Mouse (Mus musculus) embryonic facial prominence, embryonic 12.5 days (tissue): ENCODE measurements around the gene Lingo1. TPM values are rescaled to one million over a fixed set of nuclear protein-coding genes. Genes with fewer than 3 reads are reported as not detected.

Experiments
- ATAC-seq: fragments of 200-750 bp; cut with Nextera tagmentation; 2 replicates; pipeline ENCODE4 v1.8.0; 2017; ENCODE audit not compliant: insufficient number of reproducible peaks, insufficient read depth, low FRiP score, low TSS enrichment
- H3K27ac ChIP-seq: fragments of 300-500 bp; sonication (generic); 2 replicates; pipeline ENCODE4 v1.5.1; 2016; ENCODE audit warnings: mild to moderate bottlenecking
- H3K27me3 ChIP-seq: fragments of 300-500 bp; sonication (generic); 2 replicates; pipeline ENCODE4 v1.6.1; 2016; ENCODE audit warnings: mild to moderate bottlenecking, moderate library complexity
- H3K36me3 ChIP-seq: fragments of 300-500 bp; sonication (generic); 2 replicates; pipeline ENCODE4 v1.6.1; 2016; ENCODE audit warnings: mild to moderate bottlenecking
- H3K4me1 ChIP-seq: fragments of 300-500 bp; sonication (generic); 2 replicates; pipeline ENCODE4 v1.6.1; 2016
- H3K4me2 ChIP-seq: fragments of 300-500 bp; sonication (generic); replicated peaks from 2 replicates; pipeline ENCODE4 v1.6.1; 2016; ENCODE audit warnings: mild to moderate bottlenecking, moderate library complexity
- H3K4me3 ChIP-seq: fragments of 300-500 bp; sonication (generic); 2 replicates; pipeline ENCODE4 v1.5.1; 2016; ENCODE audit warnings: mild to moderate bottlenecking
- H3K9ac ChIP-seq: fragments of 300-500 bp; sonication (generic); 2 replicates; pipeline ENCODE4 v1.6.1; 2016; ENCODE audit warnings: mild to moderate bottlenecking, moderate library complexity
- H3K9me3 ChIP-seq: fragments of 300-500 bp; sonication (generic); 2 replicates; pipeline ENCODE4 v1.6.1; 2016; ENCODE audit warnings: mild to moderate bottlenecking, moderate library complexity
- WGBS: fragments of 180-500 bp; shearing (Covaris S2); methylation state at CpG from one replicate; pipeline ENCODE4 v1.1.7; 2016; 5-methylcytosine and 5-hydroxymethylcytosine counted together
- polyA plus RNA-seq: library from polyadenylated mRNA; unstranded; fragments of >200 nt; fragmentation: Nextera tagmentation; extraction: Ambion mirVana; gene quantifications from 2 replicates; pipeline ENCODE4 v1.2.1, GENCODE M21; 2016

Gene Lingo1
- polyA plus RNA-seq, 1 experiment from 2014 or later: 6.8 TPM

- Histone ChIP-seq H3K9me3 (no peaks in the 10 kb centered on the region), H3K36me3 (no peaks in the 10 kb centered on the region), H3K27me3 (no peaks in the 10 kb centered on the region), H3K4me2 (no peak overlapping the region), H3K9ac (no peak overlapping the region), H3K4me3 (no peak overlapping the region), H3K4me1 (0 out of 2 replicates have a peak, but pooled peaks cover 10% of the 10 kb centered on the region), H3K27ac (no peak overlapping the region)
- ATAC-seq: no peak
- 23% methylated on average over 4 of the region's 4 CpGs for WGBS
Measured at GRCm38 (mm10) chr9:56580101-56580500, 216.2 kb downstream of the Lingo1 start.

- Histone ChIP-seq H3K4me3 (no peak overlapping the region), H3K4me1 (peaks cover 16% of the 10 kb centered on the region; the same call in 1 of the 2 replicates), H3K9ac (no peak overlapping the region), H3K4me2 (no peak overlapping the region), H3K27me3 (no peaks in the 10 kb centered on the region), H3K36me3 (no peaks in the 10 kb centered on the region), H3K9me3 (no peaks in the 10 kb centered on the region), H3K27ac (no peak overlapping the region)
- 52% methylated on average over 11 of the region's 11 CpGs for WGBS
- ATAC-seq: no peak
Measured at GRCm38 (mm10) chr9:56577405-56577804, 218.9 kb downstream of the Lingo1 start.

GRCm38 (mm10) chr9:56572534-56573479, 223.5 kb downstream of the Lingo1 start:
- ATAC-seq: no peak
- Histone ChIP-seq H3K36me3 (no peaks in the 10 kb centered on the region), H3K27ac (no peak overlapping the region), H3K9ac (no peak overlapping the region), H3K4me2 (0 out of 2 replicates have a peak overlapping the region, but pooled peaks have one; percentile 1), H3K4me3 (no peak overlapping the region), H3K4me1 (peaks cover 5% of the 10 kb centered on the region; the same call in 1 of the 2 replicates), H3K9me3 (no peaks in the 10 kb centered on the region), H3K27me3 (no peaks in the 10 kb centered on the region)
- 48% methylated on average over 23 of the region's 23 CpGs for WGBS

Other genes with a start within 250 kb of the Lingo1 start
- 0.40 and 0.56 TPM in 2 replicates for gene Odf3l1, start 68.2 kb upstream of the Lingo1 start, polyA plus RNA-seq
- gene Cspg4, start 68.6 kb upstream of the Lingo1 start, polyA plus RNA-seq: 9.1 and 10.8 TPM in 2 replicates
- 13.8 and 14.4 TPM in 2 replicates for gene Snx33, start 131.9 kb upstream of the Lingo1 start, polyA plus RNA-seq
- gene Imp3, start 141.0 kb upstream of the Lingo1 start, polyA plus RNA-seq: 74.3 and 76.9 TPM in 2 replicates
- 27.3 and 29.1 TPM in 2 replicates for gene Snupn, start 154.4 kb upstream of the Lingo1 start, polyA plus RNA-seq
- gene Ptpn9, start 198.5 kb upstream of the Lingo1 start, polyA plus RNA-seq: 42.5 and 43.4 TPM in 2 replicates